Mouse (Mus musculus): ENCODE measurements around the gene Ccl11.

Ccl11 gene

DNA sequence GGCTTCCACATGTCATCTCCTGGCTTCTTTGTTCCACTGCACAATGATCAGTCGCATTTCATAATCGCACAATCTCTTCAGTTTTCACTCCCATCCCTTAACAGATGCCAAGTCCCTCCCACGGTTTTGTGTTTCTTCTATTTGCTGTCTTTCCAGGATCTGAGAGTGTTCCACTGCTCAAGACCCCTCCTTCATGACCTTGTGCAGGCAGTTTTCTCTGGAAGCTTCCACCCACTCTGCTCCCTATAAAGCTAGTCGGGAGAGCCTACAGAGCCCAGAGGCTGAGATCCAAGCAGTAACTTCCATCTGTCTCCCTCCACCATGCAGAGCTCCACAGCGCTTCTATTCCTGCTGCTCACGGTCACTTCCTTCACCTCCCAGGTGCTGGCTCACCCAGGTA lies at the start of gene Ccl11:
Ccl11 (plus strand) TSS at position 178 of the 400 bp plus-strand sequence.
- in situ Hi-C loops (cut with MboI, MseI): no loop called here

GRCm38 (mm10) chr11:82010115-82010514 lies 47.5 kb upstream of the Ccl11 start:
- in situ Hi-C loops (cut with MboI, MseI): no loop called here

DNA sequence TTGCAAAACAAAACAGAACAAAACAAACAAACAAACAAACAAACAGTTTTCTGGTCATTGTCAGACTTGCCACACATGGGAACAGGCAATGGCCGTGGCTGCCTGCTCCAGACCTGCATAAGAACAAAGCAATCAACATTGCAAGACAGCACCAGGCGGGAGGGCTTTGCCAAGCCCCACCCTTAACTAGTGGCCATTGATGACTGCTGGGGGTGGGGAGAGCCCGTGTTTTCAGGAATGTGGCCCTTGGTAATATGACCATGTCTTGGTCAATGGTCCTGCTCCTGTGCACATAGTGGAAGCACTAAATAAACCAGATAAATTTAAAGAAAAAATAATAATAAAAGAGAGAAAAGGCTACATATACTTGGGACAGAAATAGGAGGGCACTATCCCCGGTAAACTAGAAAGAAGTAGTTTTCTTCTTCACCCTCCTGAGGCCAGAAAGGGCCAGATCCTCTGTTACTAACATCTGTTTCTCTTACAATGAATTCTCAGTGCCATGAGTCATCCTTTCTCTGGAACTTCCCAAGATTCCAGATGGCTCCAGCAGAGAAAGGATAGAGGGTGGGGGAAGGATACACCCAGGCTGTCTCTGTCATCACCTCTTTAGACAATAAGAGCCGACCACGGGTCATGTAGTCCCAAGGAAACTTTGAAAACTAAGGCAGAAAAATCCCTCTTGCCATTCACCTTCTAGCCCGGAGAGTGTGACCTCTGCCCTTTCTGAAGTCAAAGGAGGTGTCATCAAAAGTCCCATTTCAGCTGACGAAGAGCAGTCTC lies 46.0 kb upstream of the Ccl11 start:
- in situ Hi-C loops (cut with MboI, MseI): no loop called here

GRCm38 (mm10) chr11:82013756-82014155 lies 43.9 kb upstream of the Ccl11 start:
- in situ Hi-C loops (cut with MboI, MseI): no loop called here

GRCm38 (mm10) chr11:82015066-82015465 lies 42.6 kb upstream of the Ccl11 start:
- in situ Hi-C loops (cut with MboI, MseI): no loop called here

DNA sequence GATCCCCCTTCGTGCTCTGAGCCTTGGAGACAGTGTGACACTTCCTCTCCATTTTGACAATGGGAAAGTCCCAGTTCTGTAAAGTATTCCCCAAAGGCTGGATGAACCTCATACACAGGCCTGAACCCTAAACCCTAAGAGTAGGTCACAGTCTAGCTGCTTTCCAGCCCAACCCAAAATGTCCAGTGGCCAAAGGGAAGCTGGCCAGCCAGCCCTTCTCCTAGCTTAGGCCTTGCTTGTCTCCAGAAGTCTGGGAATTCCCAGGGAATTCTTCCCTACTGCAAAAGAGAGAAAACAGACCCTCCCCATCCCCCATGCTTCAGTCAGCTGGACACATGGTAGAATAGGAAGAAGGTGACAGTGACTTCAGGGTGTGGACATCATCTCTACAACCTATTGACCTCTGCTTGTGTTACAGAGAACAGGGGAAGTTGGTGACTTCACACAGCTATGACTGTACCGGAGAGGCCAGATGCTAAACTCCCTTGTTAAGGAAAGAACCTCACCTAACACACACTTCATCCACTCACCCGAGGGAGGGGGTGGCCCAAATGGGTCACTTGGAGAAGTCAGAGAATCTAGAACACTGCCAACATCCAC lies 41.3 kb upstream of the Ccl11 start:
- in situ Hi-C loops (cut with MboI, MseI): no loop called here

- in situ Hi-C loops (cut with MboI, MseI): no loop called here
Measured at GRCm38 (mm10) chr11:82019389-82019788, 38.2 kb upstream of the Ccl11 start.

DNA sequence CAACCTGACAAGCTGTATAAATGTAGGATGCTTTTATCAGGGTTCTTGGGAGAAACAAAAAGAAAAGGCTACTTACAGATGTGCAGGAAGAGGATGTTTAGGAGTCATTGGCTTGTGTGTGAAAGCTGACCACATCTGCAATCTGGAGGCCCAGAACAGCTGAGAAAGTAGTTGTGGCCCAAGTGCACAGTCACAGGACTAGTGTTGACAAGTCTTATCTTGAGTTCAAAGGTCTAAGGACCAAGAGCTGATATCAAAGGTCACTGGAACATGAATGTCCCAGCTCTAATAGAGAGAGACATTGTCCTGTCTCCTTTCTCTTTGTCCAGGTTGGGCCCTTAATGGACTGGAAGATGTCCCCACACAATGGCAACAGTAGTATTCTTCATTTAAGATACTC lies 37.8 kb upstream of the Ccl11 start:
- in situ Hi-C loops (cut with MboI, MseI): no loop called here

DNA sequence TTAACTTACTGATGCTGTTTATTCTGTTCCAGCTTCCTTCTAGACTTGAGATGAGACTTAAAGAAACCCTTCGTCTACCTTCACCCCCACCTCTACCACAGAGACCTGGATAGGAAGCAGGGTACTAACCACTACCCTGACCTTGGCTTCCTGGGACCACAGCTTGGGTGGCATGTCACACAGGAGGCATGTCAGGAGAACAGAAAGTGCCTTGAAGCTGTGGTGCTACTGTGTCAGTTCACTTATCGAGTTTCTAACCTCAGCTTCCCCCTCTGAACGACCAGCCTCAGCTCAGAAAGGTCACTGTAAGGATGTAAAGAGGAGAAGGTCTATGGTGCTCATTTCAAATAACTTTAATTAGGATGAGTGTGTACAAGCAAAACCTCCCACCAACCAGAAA lies 36.2 kb upstream of the Ccl11 start:
- in situ Hi-C loops (cut with MboI, MseI): no loop called here

- in situ Hi-C loops (cut with MboI, MseI): no loop called here
Measured at GRCm38 (mm10) chr11:82022504-82023056, 35.0 kb upstream of the Ccl11 start.

DNA sequence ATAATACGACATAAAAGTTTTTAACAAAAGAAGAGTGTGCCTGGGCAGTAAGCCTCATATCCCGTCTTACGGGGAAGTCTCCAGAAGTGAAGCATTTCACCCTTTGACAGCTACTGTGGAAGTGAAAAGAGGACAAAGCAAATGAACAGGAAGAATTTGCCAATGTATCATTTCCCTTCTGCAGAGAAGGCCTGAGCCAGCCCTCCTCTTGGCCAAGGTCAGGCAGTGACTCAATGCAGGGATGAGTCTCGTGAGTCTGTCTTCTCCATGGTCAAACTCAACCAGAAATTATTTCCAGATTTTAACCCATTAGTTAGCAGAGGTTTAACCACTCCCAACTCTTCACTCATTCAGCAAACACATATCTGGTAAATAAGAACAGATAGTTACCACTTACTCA lies 33.9 kb upstream of the Ccl11 start:
- in situ Hi-C loops (cut with MboI, MseI): no loop called here

GRCm38 (mm10) chr11:82030171-82030570 lies 27.5 kb upstream of the Ccl11 start:
- in situ Hi-C loops (cut with MboI, MseI): no loop called here

GRCm38 (mm10) chr11:82032136-82032535 lies 25.5 kb upstream of the Ccl11 start:
- in situ Hi-C loops (cut with MboI, MseI): no loop called here

DNA sequence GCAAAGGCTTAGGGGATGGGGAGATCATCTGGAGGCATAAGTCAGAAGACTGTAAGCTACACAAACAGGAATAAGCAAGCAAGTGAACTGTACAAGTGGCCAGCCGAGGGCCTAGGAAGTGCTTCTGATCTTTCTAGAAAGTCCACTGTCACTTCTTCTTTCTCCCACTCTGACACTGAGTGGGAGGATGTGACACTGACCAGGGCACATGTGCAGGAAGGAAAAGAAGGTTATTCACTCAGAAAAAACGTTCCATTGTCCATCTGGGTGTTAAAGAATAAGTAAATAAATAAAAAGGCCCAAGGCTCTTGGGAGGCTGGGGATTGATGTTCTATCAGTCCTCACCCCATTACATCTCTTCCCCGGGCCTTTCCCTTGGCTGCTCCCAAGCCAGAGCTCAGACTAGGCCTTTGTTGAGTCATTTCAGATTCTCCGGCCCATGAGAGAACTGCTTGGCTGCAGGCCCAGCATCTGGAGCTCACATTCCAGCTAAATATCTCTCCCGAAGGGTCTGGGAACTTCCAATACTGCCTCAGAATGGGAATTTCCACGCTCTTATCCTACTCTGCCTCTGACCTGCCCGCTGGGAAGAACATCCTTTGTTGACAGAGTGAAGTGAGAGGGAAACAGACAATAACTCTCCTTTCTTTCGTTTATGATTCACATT lies 24.8 kb upstream of the Ccl11 start:
- in situ Hi-C loops (cut with MboI, MseI): no loop called here

DNA sequence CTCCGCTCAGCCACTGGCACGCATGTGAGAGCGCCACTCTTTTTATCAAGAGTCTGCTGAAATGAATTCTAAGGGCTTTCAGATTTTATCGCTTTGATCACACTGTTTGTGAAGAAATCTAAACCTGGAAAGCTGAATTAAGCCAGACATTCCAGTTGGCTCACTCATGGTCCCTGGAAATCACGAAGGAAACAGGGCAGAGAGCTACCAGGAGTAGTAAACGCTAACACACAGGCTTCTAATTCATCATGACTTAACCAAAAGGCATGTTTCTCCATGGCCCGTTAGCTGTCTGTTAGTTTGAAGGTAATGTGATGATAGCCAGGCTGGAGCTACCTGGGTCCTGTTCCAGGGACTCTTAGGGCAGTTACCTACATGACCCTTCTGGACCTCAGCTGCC lies 23.2 kb upstream of the Ccl11 start:
- in situ Hi-C loops (cut with MboI, MseI): no loop called here

GRCm38 (mm10) chr11:82035356-82035755 lies 22.3 kb upstream of the Ccl11 start, which contains the start of gene Ccl2:
Gene Ccl2 (plus strand): TSS chr11:82035571.
- in situ Hi-C loops (cut with MboI, MseI): no loop called here

DNA sequence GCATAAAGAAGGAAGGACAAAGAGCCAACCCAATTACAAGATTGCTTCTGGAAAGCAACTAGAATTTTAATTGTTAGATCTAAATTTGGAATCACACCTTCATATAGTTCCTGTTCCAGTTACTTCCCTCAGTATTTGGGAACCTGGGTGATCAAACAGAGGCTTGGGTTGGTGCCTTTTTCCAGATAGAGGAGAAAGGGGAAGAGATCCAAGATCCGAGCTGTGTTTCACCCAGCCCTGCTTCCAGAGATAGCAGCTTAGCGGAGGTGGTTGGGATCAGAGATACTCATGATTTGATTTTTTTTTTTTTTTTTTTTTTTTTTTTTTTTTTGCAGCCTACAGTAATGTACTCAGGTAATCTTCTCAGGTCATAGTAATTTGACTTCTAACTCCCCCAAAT lies 21.8 kb upstream of the Ccl11 start:
- in situ Hi-C loops (cut with MboI, MseI): no loop called here

DNA sequence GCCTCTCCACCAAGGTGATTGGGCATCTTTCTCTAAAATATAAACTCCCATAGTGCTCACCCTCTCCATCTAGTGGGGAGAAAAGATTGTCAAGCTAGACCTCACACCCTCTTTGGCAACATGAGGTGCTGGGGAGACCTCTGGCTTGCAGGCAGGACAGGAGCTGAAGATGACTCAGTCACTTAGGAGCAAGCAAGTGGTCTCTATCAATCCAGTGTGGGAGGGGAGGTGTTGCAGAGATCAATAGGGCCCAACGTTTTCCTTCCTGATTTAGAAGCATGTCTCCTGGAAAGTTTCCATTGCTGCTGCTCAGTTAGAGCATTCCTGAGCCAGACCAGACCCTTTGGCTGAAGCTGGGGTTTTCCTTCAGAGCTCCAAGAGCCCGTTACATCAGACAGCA lies 19.1 kb upstream of the Ccl11 start, which contains the start of gene Gm17268:
Gm17268 (minus strand) TSS at position 28 of the 400 bp plus-strand sequence.
- in situ Hi-C loops (cut with MboI, MseI): no loop called here

DNA sequence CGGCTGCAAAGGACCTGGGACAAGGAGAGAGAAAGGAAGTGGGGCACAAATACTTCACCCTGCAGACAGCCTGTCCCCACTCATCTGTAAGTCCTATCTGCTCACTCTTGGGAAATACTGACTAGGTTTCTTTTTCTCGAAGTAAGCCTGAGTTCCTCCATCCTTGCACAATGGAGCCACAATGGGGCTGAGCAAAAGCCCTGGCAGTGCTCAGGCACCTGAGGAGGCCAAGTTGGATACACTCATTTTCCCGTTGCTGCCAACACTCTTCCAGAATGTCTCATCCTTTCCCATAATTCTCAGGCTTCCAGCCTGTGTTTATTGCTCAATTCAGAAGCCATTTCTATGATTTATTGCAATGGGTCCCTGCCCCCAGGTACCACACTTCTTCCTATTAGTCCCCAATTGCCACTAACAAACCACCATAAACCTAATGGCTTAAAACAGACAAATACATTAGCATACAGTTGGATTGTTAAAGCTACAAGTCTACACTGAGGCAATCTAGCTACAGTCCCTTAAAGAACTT lies 18.4 kb upstream of the Ccl11 start:
- in situ Hi-C loops (cut with MboI, MseI): no loop called here

DNA sequence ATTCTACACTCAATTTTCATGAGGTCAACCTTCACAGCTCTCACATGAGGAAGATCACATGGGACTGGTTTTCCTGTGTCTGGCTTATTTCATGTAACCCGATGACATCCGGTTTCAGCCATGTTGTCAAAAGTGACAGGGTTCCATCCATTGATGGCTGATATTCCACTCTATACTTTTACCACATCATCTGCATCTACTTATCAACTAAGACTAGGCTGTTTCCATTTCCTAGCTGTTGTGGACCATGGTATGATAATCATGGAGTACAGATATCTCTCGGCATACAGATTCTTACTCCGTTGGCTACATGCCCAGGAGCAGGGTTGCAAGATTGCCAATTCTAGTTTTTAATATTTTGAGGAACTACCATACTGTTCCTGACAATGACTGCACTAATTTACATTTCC lies 15.9 kb upstream of the Ccl11 start:
- in situ Hi-C loops (cut with MboI, MseI): no loop called here

DNA sequence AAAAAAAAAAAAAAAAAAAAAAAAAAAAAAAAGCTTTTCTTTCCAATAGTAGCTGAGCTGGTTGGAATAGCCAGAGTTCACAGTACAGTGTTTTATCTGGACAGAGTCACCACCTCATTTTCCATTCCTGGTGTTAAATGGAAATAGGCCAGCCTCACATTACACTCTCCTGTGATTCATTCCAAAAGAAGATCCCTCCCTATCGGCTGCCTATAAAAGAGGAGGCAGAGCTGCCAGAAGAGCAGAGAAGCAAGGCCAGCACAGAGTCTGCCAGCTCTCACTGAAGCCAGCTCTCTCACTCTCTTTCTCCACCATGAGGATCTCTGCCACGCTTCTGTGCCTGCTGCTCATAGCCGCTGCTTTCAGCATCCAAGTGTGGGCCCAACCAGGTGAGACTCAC lies 12.2 kb upstream of the Ccl11 start, which contains the start of gene Ccl7:
Ccl7 (plus strand) TSS at position 242 of the 400 bp plus-strand sequence.
- in situ Hi-C loops (cut with MboI, MseI): no loop called here
